Mouse (Mus musculus) adrenal gland (tissue): ENCODE results near the gene Ankub1.

Source experiments
- intact Hi-C: fragments of 180-260 bp; cut with DNase I; formaldehyde crosslinking; loops from one replicate; pipeline ENCODE4 v1.15.1; 2025
- long read RNA-seq, 2 experiments: library from polyadenylated mRNA; unstranded; transcript quantifications; one replicate each; pipeline ENCODE4 v2.0.0; 2020; ENCODE audit warnings: borderline replicate concordance in 1 of 2; ENCODE audit not compliant: insufficient replicate concordance in 1 of 2

Ankub1 gene
- long read RNA-seq, experiment 1, result 0 reads
- long read RNA-seq, experiment 2, result 0 reads

GRCm38 (mm10) chr3:57692719-57693118 lies at the start of gene Ankub1:
TSS of gene Ankub1 (minus strand) at chr3:57692799.
- intact Hi-C loops, result no loop called here

- intact Hi-C loops, result loop anchor here (5.0 kb wide), 1 partner anchor 73 kb away; no protein-coding TSS in a partner anchor
These were observed 47.2 kb upstream of the Ankub1 start for GRCm38 (mm10) chr3:57739830-57740229.

DNA sequence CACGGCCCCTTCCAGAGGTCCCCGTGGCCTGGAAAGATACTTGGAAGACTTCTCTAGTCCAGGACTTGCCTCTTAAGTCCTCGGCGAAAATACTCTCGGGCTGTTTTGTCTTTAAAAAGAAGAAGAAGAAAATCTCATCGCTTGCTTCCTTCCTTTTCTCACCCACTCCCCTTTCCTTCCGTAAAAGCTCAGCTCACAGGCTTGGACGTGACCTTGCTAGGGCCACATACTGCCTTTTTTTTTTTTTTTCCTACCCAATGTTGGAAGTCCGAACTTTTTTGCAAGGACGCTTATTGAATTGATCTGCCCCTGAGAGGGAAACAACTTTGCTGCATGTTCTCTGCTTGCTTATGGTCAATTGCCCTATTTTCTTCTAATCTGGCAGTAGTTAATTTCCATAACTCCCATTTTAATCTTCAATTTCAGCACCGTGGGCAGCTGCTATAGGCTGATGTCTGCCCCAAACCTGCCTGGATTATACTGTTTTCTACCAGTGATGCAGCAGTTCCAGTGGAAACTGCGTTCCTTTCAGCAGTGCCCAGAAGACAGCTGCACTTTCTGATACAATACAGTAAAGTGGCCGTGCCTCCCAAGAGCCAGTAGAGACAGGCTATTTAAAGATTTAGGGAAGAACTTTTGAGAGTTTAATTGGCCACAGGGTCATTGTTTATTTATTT lies 44.0 kb upstream of the Ankub1 start:
- intact Hi-C loops, result loop anchor here (5.0 kb wide), 1 partner anchor 69 kb away; no protein-coding TSS in a partner anchor

DNA sequence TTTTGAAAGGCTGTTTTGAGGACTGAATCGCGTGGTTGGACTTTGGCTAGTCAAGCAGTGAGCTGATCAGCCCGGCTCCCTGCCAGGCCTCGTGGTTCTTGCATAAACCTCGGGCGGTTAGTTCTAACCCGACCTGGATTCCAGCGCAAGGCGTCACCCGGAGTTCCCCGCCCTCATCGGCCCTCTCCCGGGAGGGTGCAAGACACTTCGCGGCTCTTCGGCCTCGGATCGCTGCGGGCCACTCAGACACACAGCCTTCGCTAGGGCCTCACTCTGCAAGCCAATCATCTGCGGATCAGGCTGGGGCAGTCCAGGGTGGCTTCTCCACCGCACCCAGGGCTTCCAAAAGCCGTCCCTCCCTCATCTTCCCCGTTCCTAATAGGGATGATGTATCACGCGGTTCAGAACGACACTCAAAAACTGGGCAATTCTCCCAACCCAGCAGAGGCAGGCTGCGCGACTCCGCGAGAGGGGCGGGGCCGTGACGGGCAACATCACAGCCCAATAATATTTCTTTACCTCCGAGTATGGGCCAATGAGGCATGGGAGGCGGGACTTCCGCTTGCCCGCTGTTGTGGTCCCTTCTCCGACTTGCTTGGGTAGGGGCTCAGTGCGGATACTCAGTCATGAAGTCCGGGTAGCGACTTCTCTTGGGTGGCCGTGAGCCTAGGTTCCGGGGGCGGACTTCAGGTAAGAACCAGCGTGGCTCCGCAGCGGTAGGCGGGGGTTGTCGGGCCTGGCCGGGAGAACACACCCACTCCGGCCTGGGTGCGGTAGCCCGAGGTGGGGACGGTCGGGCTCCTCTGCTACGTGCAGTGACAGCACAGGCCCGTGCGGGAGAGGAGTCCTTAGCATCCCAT lies 43.1 kb upstream of the Ankub1 start, which contains the start of gene Rnf13:
Gene Rnf13 (plus strand): TSS at position 552 of the 860 bp plus-strand sequence.
- intact Hi-C loops, result loop anchor here (5.0 kb wide), 1 partner anchor 68 kb away; no protein-coding TSS in a partner anchor

DNA sequence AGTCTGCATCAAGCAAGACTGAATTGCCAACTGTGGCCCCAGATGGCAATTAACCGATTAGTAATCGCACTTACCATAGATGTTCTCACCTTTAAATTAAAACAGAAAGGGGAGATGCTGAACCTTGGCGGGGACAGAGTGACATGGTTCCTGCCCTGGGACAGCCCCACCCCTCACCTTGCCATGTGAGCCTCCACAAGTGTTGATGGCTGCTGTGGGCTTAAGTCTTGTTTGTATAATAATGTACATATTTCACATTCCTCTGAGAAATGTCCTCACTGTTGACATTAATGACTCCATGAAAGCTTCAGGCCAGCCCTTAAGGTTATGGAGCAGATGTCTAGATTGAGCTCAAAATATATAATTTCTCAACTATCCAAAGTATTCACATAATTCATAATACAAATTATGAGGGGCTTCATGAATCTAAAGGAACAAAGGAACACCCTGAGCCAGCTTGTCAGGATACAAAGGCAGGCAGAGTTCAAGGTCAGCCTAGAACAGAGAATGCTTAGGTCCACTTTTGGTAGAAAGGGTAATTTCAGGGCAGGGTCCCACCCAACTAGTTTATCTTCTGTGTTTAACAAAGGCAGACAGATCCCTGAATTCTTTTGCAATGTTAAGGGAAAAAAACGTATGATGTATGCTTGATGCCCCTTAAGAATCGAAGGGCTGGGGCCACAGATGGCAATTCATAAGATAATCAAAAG lies 39.8 kb upstream of the Ankub1 start:
- intact Hi-C loops, result no loop called here

DNA sequence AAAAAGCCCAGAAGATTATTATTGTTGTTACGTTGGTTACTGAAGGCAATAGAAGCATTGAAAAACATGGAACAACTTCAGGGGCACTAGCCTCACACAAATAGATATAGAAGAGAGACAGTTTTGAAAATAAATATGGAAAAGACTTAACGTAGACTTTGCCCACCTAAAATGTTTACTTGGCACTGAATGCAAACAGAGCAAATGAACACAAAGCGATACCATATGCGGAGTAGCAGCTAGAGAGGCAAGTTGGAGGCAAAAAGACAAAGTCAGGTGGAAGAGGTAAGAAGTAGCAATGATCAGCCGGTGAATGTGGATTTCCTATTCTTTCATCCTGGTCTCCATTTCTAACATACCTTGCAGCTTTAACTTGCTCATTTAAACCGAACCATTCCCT lies 21.6 kb upstream of the Ankub1 start:
- intact Hi-C loops, result no loop called here

DNA sequence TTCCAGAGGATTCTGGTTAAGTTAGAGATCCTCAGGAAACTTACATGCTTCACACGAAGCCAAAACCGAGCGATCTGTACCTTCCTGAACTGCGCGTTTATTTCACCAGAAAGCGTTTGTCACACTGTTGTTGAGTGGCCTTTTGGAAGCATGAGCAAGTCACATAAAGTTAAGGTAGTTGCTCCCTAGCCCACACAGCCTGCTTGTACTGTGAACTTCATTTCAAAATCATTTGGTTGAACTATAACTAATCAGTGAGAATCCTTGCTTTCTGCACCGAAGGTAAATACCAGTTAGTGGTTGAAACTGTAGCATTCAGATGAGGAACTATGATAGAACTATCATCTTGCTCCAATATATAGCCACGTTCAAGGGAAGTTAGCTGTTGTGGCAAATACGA lies 4.2 kb upstream of the Ankub1 start:
- intact Hi-C loops, result no loop called here

GRCm38 (mm10) chr3:57696249-57696648 lies 3.6 kb upstream of the Ankub1 start:
- intact Hi-C loops, result no loop called here

DNA sequence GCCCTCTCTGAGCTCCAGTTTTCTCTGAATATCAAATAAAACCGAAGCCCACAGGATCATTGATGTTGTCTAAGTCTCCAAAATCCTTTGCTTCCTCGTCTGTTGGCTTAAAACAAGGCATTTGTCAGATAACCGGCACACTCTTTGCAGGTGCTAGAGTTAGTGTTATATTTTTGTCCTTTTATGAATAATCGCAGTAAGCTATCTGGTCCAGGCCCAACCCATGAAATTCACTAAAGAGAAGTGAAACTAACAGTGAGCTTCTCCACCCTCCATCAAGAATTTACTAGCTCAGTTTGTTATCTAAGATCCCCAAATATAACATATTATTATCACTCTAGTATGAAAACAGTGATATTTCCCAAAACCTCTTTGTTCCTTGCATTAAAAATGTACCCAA lies 827 bp downstream of the Ankub1 start:
- intact Hi-C loops, result no loop called here

DNA sequence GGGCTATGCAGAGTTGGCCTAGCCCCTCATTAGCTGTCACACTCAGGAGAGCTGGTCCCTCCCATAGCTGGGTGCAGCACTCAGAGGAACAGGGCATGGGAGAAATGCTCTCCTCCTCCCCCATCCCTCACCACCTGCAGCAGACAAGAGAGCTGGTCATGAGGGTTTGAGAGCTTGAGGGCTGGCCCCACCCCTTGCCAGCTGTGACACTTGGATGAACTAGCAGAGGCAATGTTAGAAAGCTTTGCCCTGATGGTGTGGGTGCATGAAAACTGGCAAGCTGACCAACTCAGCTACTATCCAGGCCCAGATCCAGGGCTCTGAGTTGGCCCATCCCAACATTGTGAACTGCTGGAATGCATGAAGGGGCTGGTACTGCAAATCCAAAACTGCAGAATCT lies 14.8 kb downstream of the Ankub1 start:
- intact Hi-C loops, result no loop called here

DNA sequence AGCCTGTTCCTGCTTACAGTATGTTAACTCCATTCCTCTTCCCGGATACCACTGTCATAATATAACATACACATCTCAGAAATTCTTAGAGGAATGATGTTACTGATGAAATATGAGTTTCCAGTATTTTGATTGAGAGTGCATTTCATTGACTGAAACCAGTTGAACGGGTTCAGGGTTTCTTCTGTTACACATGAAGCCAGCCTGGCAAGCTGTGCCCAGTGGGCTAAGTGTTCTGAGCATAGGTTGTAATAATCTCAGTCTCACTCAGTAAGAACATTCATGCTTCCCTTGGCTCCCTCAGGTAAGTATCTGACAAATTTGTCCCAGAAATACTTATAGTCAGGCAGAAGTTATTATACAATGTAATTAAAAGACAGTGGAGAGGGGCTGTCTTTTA lies 18.5 kb downstream of the Ankub1 start:
- intact Hi-C loops, result no loop called here

- intact Hi-C loops, result no loop called here
These were observed 19.0 kb downstream of the Ankub1 start for GRCm38 (mm10) chr3:57673586-57673985.

- intact Hi-C loops, result loop anchor here (2.0 to 5.0 kb wide), 3 partner anchors 70 to 456 kb away; partner anchors contain the start of gene Rnf13
These were observed 25.4 kb downstream of the Ankub1 start for GRCm38 (mm10) chr3:57667054-57667723.

DNA sequence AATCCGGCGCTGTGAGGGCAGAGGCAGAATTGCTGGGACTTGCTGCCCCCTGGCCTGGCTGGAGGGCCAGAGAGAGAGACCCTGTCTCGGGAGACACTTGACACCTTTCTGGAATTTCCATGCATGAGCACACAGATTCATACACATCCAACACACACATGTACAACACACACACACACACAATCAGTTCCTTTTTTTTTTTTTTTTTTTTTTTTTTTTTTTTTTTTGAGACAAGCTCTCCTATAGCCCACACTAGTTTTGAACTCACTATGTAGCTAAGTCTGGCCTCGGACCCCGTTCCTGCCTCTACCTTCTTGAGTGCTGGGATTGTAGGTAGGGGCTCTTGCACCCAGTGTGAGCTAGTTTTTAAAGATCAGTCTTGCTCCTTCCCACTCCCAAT lies 26.7 kb downstream of the Ankub1 start:
- intact Hi-C loops, result loop anchor here (2.0 to 5.0 kb wide), 3 partner anchors 71 to 457 kb away; partner anchors contain the start of gene Rnf13

DNA sequence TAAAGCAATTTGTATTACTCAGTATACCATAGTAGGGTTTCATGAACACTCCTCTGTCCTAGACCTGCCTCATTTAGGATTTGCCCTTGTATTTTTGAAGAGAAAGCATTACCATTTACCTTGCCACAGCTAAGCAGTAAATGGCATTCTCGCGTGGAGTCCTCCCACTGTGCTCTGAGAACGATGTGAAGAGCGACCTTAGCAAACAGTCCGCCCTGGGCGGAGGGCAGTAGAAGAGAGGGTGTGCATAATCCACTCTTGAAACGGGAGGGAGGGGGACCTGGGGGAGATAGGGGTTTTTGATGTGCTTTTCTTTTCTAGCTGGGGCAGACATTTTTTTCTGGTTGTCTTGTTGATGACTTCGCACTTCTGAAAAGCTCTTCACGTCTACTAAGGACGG lies 27.9 kb downstream of the Ankub1 start:
- intact Hi-C loops, result loop anchor here (5.0 kb wide), 2 partner anchors 73 to 153 kb away; partner anchors contain the start of gene Rnf13

- intact Hi-C loops, result no loop called here
These were observed 28.9 kb downstream of the Ankub1 start for GRCm38 (mm10) chr3:57663731-57664130.

- intact Hi-C loops, result no loop called here
These were observed 34.0 kb downstream of the Ankub1 start for GRCm38 (mm10) chr3:57658608-57659007.

- intact Hi-C loops, result no loop called here
These were observed 39.0 kb downstream of the Ankub1 start for GRCm38 (mm10) chr3:57653646-57654045.

- intact Hi-C loops, result no loop called here
These were observed 40.1 kb downstream of the Ankub1 start for GRCm38 (mm10) chr3:57652485-57652884.

DNA sequence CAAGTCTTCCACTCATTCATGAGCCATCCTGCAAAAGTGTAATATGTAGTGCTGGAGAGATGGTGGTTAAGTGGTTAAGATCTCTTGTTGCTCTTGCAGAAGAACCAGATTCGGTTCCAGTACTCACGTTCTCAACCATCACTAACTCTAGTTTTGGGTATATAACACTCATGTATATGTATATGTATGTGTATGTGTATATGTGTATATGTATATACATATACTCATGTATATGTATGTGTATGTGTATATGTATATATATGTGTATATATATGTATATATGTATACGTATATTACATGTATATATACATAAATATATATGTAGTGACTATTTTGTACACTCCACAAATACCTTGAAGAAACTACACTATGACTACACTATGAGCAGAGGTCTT lies 40.7 kb downstream of the Ankub1 start:
- intact Hi-C loops, result no loop called here
